Mouse (Mus musculus) telencephalon, adult 2 months (tissue): ENCODE data around the gene Midn.

Experiments
- DNase-seq: peaks from one replicate; pipeline ENCODE4 v3.0.0-alpha.2; 2011; ENCODE audit warnings: low read depth, low spot score

Gene Midn

GRCm38 (mm10) chr10:80144159-80144558 lies 3.9 kb upstream of the Midn start:
- DNase-seq = no peak

- DNase-seq = no peak
Observed at GRCm38 (mm10) chr10:80144864-80145838, 2.9 kb upstream of the Midn start.

GRCm38 (mm10) chr10:80145896-80146295 lies 2.2 kb upstream of the Midn start:
- no peak for DNase-seq

- DNase-seq = no peak
Observed at GRCm38 (mm10) chr10:80146568-80147011, 1.5 kb upstream of the Midn start.

- DNase-seq = no peak
Observed at GRCm38 (mm10) chr10:80147146-80147718, 840 bp upstream of the Midn start.

- DNase-seq = peak; percentile 81
Observed at GRCm38 (mm10) chr10:80148610-80149290, 678 bp downstream of the Midn start.

- DNase-seq = peak; percentile 98
Observed at GRCm38 (mm10) chr10:80149291-80150225, 1.5 kb downstream of the Midn start.

- no peak for DNase-seq
Observed at GRCm38 (mm10) chr10:80150226-80151210, 2.4 kb downstream of the Midn start.

GRCm38 (mm10) chr10:80151211-80152034 lies 3.4 kb downstream of the Midn start:
- no peak for DNase-seq

- no peak for DNase-seq
Observed at GRCm38 (mm10) chr10:80152071-80152872, 4.2 kb downstream of the Midn start.

- no peak for DNase-seq
Observed at GRCm38 (mm10) chr10:80152873-80153260, 4.8 kb downstream of the Midn start.

GRCm38 (mm10) chr10:80153713-80154112 lies 5.6 kb downstream of the Midn start:
- DNase-seq = no peak

GRCm38 (mm10) chr10:80154384-80154783 lies 6.3 kb downstream of the Midn start:
- DNase-seq = no peak

GRCm38 (mm10) chr10:80155277-80155676 lies 7.2 kb downstream of the Midn start:
- DNase-seq = no peak

GRCm38 (mm10) chr10:80156002-80156751 lies 8.1 kb downstream of the Midn start:
- no peak for DNase-seq

- no peak for DNase-seq
Observed at GRCm38 (mm10) chr10:80156752-80157053, 8.6 kb downstream of the Midn start.

- no peak for DNase-seq
Observed at GRCm38 (mm10) chr10:80157141-80157929, 9.3 kb downstream of the Midn start.
